In the genomic region with DNA sequence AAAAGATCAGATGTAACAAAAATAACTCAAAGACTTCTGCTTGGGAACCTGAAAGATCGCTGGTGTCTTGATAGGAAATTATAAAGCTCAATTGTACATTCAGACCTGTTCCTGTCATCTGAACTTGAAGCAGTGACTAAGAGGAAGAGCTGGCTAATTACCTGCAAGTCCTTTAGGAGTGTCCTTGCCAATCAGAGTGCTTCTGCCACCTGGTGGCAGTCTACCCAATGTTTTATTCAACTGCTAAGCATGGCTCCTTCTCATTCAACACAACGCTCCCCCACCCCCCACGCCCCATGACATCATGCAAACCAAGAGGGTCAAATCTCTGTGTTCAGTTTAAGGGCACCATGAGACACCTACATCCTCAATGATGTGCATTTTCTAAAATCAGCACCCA, we compare ENCODE assay signal across 1 mouse cellular context.
TF ChIP-seq lines count a peak whose summit lies in the region.

No protein-coding gene starts in this region.

TF ChIP-seq in CH12.LX, 34 proteins besides CTCF, POLR2A, EP300 and RAD21:
- TF ChIP-seq BHLHE40 (IDR thresholded peaks at IDR 0.05; ENCODE audit: low read depth, low read length) (no peak), ZKSCAN1 (IDR thresholded peaks at IDR 0.05; ENCODE audit: borderline replicate concordance, low read depth, low read length) (no peak), ZC3H11A (IDR thresholded peaks at IDR 0.05; ENCODE audit: low read depth, low read length) (peak; percentile 47), GABPA (IDR thresholded peaks at IDR 0.05; ENCODE audit: insufficient replicate concordance, low read depth, low read length) (no peak), MAFK (IDR thresholded peaks at IDR 0.05; ENCODE audit: insufficient replicate concordance, low read length) (no peak), SIN3A (IDR thresholded peaks at IDR 0.05; ENCODE audit: low read length) (no peak), IRF4 (IDR thresholded peaks at IDR 0.05; ENCODE audit: low read depth, low read length) (no peak), ZNF384 (IDR thresholded peaks at IDR 0.05; ENCODE audit: low read depth, low read length) (no peak), NRF1 (IDR thresholded peaks at IDR 0.05; ENCODE audit: low read depth, low read length) (no peak), MXI1 (IDR thresholded peaks at IDR 0.05; ENCODE audit: low read depth, low read length) (no peak), HCFC1 (IDR thresholded peaks at IDR 0.05; ENCODE audit: low read depth, low read length) (no peak), MYC (IDR thresholded peaks at IDR 0.05; ENCODE audit: low read depth, low read length) (peak; percentile 51; the same call in 1 of the 2 replicates), UBTF (IDR thresholded peaks at IDR 0.05; ENCODE audit: low read depth, low read length) (no peak), SMC3 (IDR thresholded peaks at IDR 0.05; ENCODE audit: low read depth, low read length) (peak; percentile 87), NELFE (IDR thresholded peaks at IDR 0.05; ENCODE audit: low read depth, low read length) (no peak), POLR2AphosphoS2 (IDR thresholded peaks at IDR 0.05; ENCODE audit: low read depth, low read length) (no peak), JUND (conservative IDR thresholded peaks at IDR 0.05; ENCODE audit: low read depth, low read length) (no peak), JUN (IDR thresholded peaks at IDR 0.05; ENCODE audit: insufficient read depth, low read depth, low read length) (no peak), CHD2 (IDR thresholded peaks at IDR 0.05; ENCODE audit: low read length) (0 out of 2 replicates have a peak, but pooled peaks have one; percentile 37), USF1 (IDR thresholded peaks at IDR 0.05; ENCODE audit: low read depth, low read length) (no peak), PAX5 (IDR thresholded peaks at IDR 0.05; ENCODE audit: low read length) (no peak), CHD1 (IDR thresholded peaks at IDR 0.05; ENCODE audit: low read depth, low read length) (no peak)
TF ChIP-seq in CH12.LX: peak in this region for 4.
